Mouse (Mus musculus) ES-E14 (cell line): ENCODE data around the gene Dhrs1. TPM values are rescaled to one million over a fixed set of nuclear protein-coding genes. Genes with fewer than 3 reads are reported as not detected.
A peak's percentile ranks its signal among the peaks of the same experiment; 100 is the strongest.

Experiments
- DNase-seq: peaks from one replicate; pipeline ENCODE4 v3.0.0-alpha.2; 2013; ENCODE audit warnings: low read depth, low spot score
- H3K27ac ChIP-seq: 2 replicates; pipeline ENCODE4 v1.5.1; 2012; ENCODE audit warnings: low read depth, mild to moderate bottlenecking, low read length, moderate library complexity, mixed read lengths; ENCODE audit not compliant: poor library complexity, insufficient read depth, severe bottlenecking
- H3K36me3 ChIP-seq: 2 replicates; pipeline ENCODE4 v1.6.1; 2012; ENCODE audit warnings: mild to moderate bottlenecking, low read length, moderate library complexity, mixed read lengths; ENCODE audit not compliant: control insufficient read depth, poor library complexity, insufficient read depth, severe bottlenecking
- H3K4me1 ChIP-seq, 2 experiments: fragments of 150-350 bp in 1 of 2; sonication (generic) in 1 of 2; 2 replicates each; pipeline ENCODE4 v1.6.1; 2012; ENCODE audit warnings: low read length in 2 of 2, mild to moderate bottlenecking in 1 of 2, mixed read lengths in 1 of 2; ENCODE audit not compliant: control insufficient read depth in 2 of 2, insufficient read depth in 2 of 2, poor library complexity in 1 of 2
- H3K4me3 ChIP-seq, 2 experiments: fragments of 150-350 bp in 1 of 2; sonication (generic) in 1 of 2; 2 replicates each; pipeline ENCODE4 v1.5.1; 2012; ENCODE audit warnings: low read length in 2 of 2, low read depth in 1 of 2, mild to moderate bottlenecking in 1 of 2, mixed read lengths in 1 of 2; ENCODE audit not compliant: insufficient read depth in 1 of 2, poor library complexity in 1 of 2, severe bottlenecking in 1 of 2
- H3K9ac ChIP-seq: 2 replicates; pipeline ENCODE4 v1.6.1; 2012; ENCODE audit warnings: low read depth, mild to moderate bottlenecking, low read length, mixed read lengths; ENCODE audit not compliant: poor library complexity, insufficient read depth, severe bottlenecking
- H3K9me3 ChIP-seq: fragments of 150-350 bp; sonication (generic); 2 replicates; pipeline ENCODE4 v1.6.1; 2012; ENCODE audit warnings: low read depth, mild to moderate bottlenecking, low read length; ENCODE audit not compliant: control insufficient read depth, insufficient read depth
- CHD2 ChIP-seq: IDR thresholded peaks from 2 replicates; pipeline ENCODE4 v1.6.1; 2014; ENCODE audit warnings: mild to moderate bottlenecking, low read depth, low read length, inconsistent platforms
- HCFC1 ChIP-seq: IDR thresholded peaks from 2 replicates; pipeline ENCODE4 v1.6.1; 2012; ENCODE audit warnings: low read length, inconsistent platforms, borderline replicate concordance; ENCODE audit not compliant: insufficient read depth
- MAFK ChIP-seq: IDR thresholded peaks from 2 replicates; pipeline ENCODE4 v1.6.1; 2014; ENCODE audit warnings: mild to moderate bottlenecking, low read depth, low read length, inconsistent platforms; ENCODE audit not compliant: insufficient read depth
- ZC3H11A ChIP-seq: IDR thresholded peaks from 2 replicates; pipeline ENCODE4 v1.6.1; 2012; ENCODE audit warnings: low read depth, mild to moderate bottlenecking, inconsistent platforms, low read length, borderline replicate concordance
- ZNF384 ChIP-seq: IDR thresholded peaks from 2 replicates; pipeline ENCODE4 v1.6.1; 2012; ENCODE audit warnings: low read depth, low read length, inconsistent platforms
- in situ Hi-C, 2 experiments: fragments of 600-800 bp; cut with MboI; formaldehyde crosslinking; loops; one replicate each; pipeline ENCODE4 v1.15.1; 2025; ENCODE audit warnings: low sequenced_read_pairs in 2 of 2, inconsistent platforms in 1 of 2; ENCODE audit not compliant: unreplicated experiment in 2 of 2
- total RNA-seq: library from RNA; depleted of rRNA; stranded (reverse); fragments of 300-350 nt; gene quantifications from 2 replicates; pipeline ENCODE4 v1.2.3, GENCODE M21; 2012

Gene Dhrs1
- total RNA-seq, 1 experiment = 9.6 TPM

DNA sequence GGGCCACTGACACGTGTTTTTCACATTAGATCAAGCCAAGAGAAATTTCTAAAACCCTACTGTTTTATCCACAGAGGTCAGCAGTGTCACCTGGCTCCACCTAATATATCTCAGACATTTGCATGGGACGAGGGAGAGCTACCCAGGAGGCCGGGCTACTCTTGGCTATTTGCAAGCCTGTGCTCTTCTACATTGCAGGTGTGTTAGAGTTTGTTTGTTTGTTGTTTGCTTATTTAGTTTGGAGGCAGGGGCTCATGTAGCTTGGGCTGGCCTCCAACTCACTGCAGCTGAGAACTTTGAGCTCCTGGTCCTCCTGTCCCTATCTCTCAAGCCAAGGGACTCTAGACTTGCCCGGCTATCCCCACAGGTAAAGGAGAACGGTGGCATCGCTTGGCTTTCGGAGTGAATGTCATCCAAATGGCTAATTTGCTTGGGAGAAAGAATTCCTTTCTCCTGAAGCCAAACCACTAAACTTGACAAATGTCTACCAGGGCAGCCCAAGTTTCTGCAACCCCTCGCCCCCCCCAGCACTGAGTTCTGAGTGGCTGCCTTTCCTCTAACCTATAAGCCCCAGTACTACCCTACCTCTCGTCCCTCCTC, 37.0 kb upstream of the Dhrs1 start:
- Histone ChIP-seq H3K27ac (no peak overlapping the region), H3K36me3 (no peaks in the 10 kb centered on the region; the same call in 1 of the 2 replicates), H3K9ac (no peak overlapping the region), H3K4me3 (no peak overlapping the region), H3K4me1 (peaks cover 0 to 7% of the 10 kb centered on the region in 2 experiments; a peak in 1 of 4 replicates), H3K9me3 (no peaks in the 10 kb centered on the region)
- in situ Hi-C loops = no loop called here
- TF ChIP-seq MAFK (no peak), ZNF384 (no peak), HCFC1 (no peak), CHD2 (no peak), ZC3H11A (no peak)
- DNase-seq = no peak

DNA sequence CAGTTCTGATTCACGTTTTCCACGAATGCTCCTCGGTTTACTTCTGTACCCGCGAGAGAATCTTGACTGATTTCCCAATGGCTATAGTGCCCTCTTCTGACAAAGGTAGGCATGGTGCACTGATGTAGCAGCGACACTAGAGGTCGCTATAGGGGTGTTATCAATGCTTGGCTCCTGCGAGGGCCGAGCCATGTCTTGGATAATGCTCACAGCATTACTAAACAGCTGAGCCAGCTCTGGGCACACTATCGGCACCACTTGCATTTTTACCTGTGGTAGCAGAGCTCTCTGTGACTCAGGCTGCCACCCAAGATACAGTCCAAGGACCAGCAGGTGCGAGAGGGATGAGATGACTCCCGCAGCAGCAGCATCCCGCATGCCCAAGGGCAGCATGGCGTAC, 35.8 kb upstream of the Dhrs1 start:
- peaks cover 0 to 7% of the 10 kb centered on the region in 2 experiments; a peak in 1 of 4 replicates for H3K4me1 ChIP-seq
- H3K36me3 ChIP-seq = no peaks in the 10 kb centered on the region; the same call in 1 of the 2 replicates
- in situ Hi-C loops = no loop called here
- no peak overlapping the region for H3K4me3 ChIP-seq
- H3K9ac ChIP-seq = peak overlapping the region; percentile 20; the same call in 1 of the 2 replicates
- no peaks in the 10 kb centered on the region for H3K9me3 ChIP-seq
- peak; percentile 68 for DNase-seq
- peak; percentile 73; the same call in 1 of the 2 replicates for TF ChIP-seq ZC3H11A
- TF ChIP-seq MAFK = peak; percentile 44; the same call in 1 of the 2 replicates
- no peak; the same call in 1 of the 2 replicates for TF ChIP-seq CHD2
- TF ChIP-seq HCFC1 = peak; percentile 52; the same call in 1 of the 2 replicates
- TF ChIP-seq ZNF384 = no peak
- H3K27ac ChIP-seq = no peak overlapping the region

DNA sequence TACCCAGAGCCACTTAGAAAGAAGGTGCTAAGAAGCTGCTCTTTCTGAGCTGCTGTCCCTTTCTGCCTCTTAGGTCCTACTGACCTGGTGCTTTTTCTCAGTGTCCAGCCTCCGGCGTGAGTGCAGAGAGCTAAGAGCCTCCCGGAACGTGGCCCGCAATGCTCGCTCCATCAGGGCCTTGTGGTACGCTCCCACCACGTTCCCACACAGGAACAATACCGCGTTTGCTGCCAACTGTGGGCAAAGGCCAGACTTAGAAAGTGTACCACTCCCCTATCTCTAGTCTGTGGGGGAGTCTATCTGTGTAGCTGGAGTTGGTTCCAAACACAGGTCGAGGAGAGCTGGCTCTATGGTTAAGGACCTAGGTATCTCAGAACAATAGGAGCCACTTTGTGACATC, 35.2 kb upstream of the Dhrs1 start:
- no peak for DNase-seq
- no peak overlapping the region for H3K27ac ChIP-seq
- H3K4me1 ChIP-seq = peaks cover 0 to 7% of the 10 kb centered on the region in 2 experiments; a peak in 1 of 4 replicates
- H3K4me3 ChIP-seq = no peak overlapping the region
- in situ Hi-C loops = no loop called here
- TF ChIP-seq MAFK (no peak), ZC3H11A (no peak), ZNF384 (no peak)
- no peaks in the 10 kb centered on the region for H3K9me3 ChIP-seq
- H3K36me3 ChIP-seq = no peaks in the 10 kb centered on the region
- H3K9ac ChIP-seq = no peak overlapping the region

DNA sequence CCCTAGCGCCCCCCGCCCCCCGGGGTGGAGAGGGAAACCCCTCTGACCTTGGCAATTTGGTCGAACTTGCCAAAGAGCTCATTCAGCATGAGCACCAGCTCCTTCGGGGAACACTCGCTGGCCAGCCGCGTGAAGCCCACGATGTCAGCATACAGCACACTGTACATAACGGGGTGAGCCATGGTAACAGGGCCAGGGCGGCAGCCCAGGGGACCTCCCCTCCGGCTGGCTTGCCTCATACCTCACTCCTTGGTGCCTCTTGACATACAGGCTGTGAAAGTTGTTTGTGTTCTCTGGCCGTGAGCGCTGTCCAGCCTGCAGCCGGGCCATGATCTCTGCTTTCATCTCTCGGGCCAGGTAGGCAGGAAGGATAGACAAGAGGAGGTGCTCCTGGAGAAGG, 34.2 kb upstream of the Dhrs1 start:
- DNase-seq = no peak
- H3K27ac ChIP-seq = no peak overlapping the region
- H3K4me1 ChIP-seq = peaks cover 0 to 7% of the 10 kb centered on the region in 2 experiments; a peak in 1 of 4 replicates
- in situ Hi-C loops = no loop called here
- H3K4me3 ChIP-seq = no peak overlapping the region
- no peak overlapping the region for H3K9ac ChIP-seq
- H3K36me3 ChIP-seq = no peaks in the 10 kb centered on the region
- no peaks in the 10 kb centered on the region for H3K9me3 ChIP-seq
- TF ChIP-seq CHD2 (no peak), ZNF384 (no peak), ZC3H11A (no peak), HCFC1 (no peak), MAFK (no peak)

DNA sequence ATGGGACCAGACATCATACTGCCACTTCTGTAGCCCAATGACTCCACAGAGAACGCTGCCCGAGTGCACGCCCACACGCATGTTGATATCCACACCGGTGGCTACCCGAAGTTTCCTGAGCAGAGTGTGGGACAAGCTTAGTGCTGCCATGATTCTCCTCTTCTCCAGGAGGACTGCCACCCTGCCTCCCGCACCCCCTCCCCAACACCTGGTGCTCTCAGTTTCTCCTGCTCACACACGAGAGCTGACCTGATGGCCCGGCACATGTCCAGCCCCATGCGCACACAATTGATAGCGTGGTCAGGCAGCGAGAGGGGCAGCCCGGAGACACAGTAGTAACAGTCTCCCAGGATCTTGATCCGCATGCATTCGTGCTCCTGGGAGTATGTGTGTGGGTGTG, 33.2 kb upstream of the Dhrs1 start:
- no peak for DNase-seq
- Histone ChIP-seq H3K4me1 (peaks cover 0 to 7% of the 10 kb centered on the region in 2 experiments; a peak in 1 of 4 replicates), H3K36me3 (no peaks in the 10 kb centered on the region), H3K27ac (no peak overlapping the region), H3K4me3 (no peak overlapping the region), H3K9ac (no peak overlapping the region), H3K9me3 (no peaks in the 10 kb centered on the region)
- TF ChIP-seq ZC3H11A (no peak), HCFC1 (no peak), MAFK (no peak), ZNF384 (no peak), CHD2 (no peak)
- in situ Hi-C loops = no loop called here
